Mouse (Mus musculus) forebrain, embryonic 12.5 days (tissue): ENCODE data around the gene Siglecf. TPM values are rescaled to one million over a fixed set of nuclear protein-coding genes. Genes with fewer than 3 reads are reported as not detected.

Experiments
- ATAC-seq: fragments of 200-750 bp; cut with Nextera tagmentation; 2 replicates; pipeline ENCODE4 v1.8.0; 2017; ENCODE audit warnings: moderate TSS enrichment; ENCODE audit not compliant: low FRiP score
- H3K27ac ChIP-seq: fragments of 300-500 bp; sonication (generic); 2 replicates; pipeline ENCODE4 v1.5.1; 2016; ENCODE audit warnings: mild to moderate bottlenecking
- H3K27me3 ChIP-seq: fragments of 300-500 bp; sonication (generic); 2 replicates; pipeline ENCODE4 v1.6.1; 2016; ENCODE audit warnings: mild to moderate bottlenecking
- H3K36me3 ChIP-seq: fragments of 300-500 bp; sonication (generic); replicated peaks from 2 replicates; pipeline ENCODE4 v1.6.1; 2016; ENCODE audit warnings: mild to moderate bottlenecking
- H3K4me1 ChIP-seq: fragments of 300-500 bp; sonication (generic); 2 replicates; pipeline ENCODE4 v1.6.1; 2016
- H3K4me2 ChIP-seq: fragments of 300-500 bp; sonication (generic); 2 replicates; pipeline ENCODE4 v1.6.1; 2016; ENCODE audit warnings: mild to moderate bottlenecking, moderate library complexity
- H3K4me3 ChIP-seq: fragments of 300-500 bp; sonication (generic); replicated peaks from 2 replicates; pipeline ENCODE4 v1.5.1; 2016; ENCODE audit warnings: mild to moderate bottlenecking
- H3K9ac ChIP-seq: fragments of 300-500 bp; sonication (generic); 2 replicates; pipeline ENCODE4 v1.6.1; 2016; ENCODE audit warnings: mild to moderate bottlenecking
- H3K9me3 ChIP-seq: fragments of 300-500 bp; sonication (generic); 2 replicates; pipeline ENCODE4 v1.6.1; 2016
- WGBS: fragments of 180-500 bp; shearing (Covaris S2); methylation state at CpG from one replicate; pipeline ENCODE4 v1.1.7; 2016; 5-methylcytosine and 5-hydroxymethylcytosine counted together
- polyA plus RNA-seq: library from polyadenylated mRNA; unstranded; fragments of >200 nt; fragmentation: Nextera tagmentation; extraction: Ambion mirVana; gene quantifications from 2 replicates; pipeline ENCODE4 v1.2.1, GENCODE M21; 2016

Siglecf gene
- polyA plus RNA-seq, 1 experiment from 2014 or later: 0.33 TPM

DNA sequence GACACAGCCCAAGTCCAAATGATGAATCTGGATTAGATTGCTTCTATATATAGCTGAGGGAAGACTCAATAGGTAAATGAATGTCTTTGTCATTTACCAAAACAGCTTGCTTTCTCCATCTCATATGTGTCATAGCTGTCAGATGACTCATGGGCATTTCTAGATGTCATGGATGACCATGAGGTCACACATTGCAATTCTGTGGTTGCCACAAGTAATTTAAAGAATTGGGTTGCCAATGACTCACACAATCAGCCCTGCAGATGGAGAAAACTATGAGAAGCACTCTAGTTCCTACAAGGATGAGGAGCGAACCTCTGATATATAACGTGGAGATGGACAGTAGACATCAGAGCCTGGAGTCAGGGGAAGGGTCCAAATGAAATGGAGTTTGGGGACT, 48.4 kb downstream of the Siglecf start:
- Histone ChIP-seq H3K4me1 (no peaks in the 10 kb centered on the region), H3K9ac (no peak overlapping the region), H3K4me2 (no peak overlapping the region), H3K4me3 (no peak overlapping the region), H3K9me3 (no peaks in the 10 kb centered on the region), H3K27ac (no peak overlapping the region), H3K36me3 (no peaks in the 10 kb centered on the region), H3K27me3 (no peaks in the 10 kb centered on the region)
- WGBS: 87% methylated on average over 2 of the region's 2 CpGs
- ATAC-seq: no peak

- Histone ChIP-seq H3K4me3 (no peak overlapping the region), H3K36me3 (no peaks in the 10 kb centered on the region), H3K27ac (no peak overlapping the region), H3K4me2 (no peak overlapping the region), H3K9ac (no peak overlapping the region), H3K9me3 (no peaks in the 10 kb centered on the region), H3K27me3 (no peaks in the 10 kb centered on the region), H3K4me1 (no peaks in the 10 kb centered on the region)
- ATAC-seq: no peak
- 54% methylated on average over 2 of the region's 2 CpGs for WGBS
Measured at GRCm38 (mm10) chr7:43402718-43403117, 51.6 kb downstream of the Siglecf start.

DNA sequence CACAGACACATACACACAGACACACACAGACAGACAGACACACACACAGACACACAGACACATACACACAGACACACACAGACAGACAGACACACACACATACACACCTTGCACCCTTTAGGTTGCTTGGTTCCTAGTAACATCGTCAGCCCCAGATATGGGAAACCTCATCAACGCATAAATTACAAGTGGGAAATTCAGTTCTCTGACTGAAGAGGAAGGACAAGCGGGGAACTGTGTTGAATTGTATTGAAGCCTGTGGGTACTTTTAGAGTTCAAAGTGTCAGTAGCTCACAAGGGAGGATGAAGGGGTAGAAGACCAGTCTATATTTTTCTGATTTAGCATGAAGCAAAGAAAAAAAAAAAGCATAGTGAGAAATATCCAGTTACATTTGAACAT, 56.4 kb downstream of the Siglecf start:
- Histone ChIP-seq H3K4me3 (no peak overlapping the region), H3K4me2 (no peak overlapping the region), H3K9me3 (no peaks in the 10 kb centered on the region), H3K27me3 (no peaks in the 10 kb centered on the region), H3K4me1 (no peaks in the 10 kb centered on the region), H3K9ac (no peak overlapping the region), H3K36me3 (no peaks in the 10 kb centered on the region), H3K27ac (no peak overlapping the region)
- no peak for ATAC-seq
- WGBS: 86% methylated on average over 3 of the region's 3 CpGs

GRCm38 (mm10) chr7:43408131-43408553, 57.0 kb downstream of the Siglecf start, which contains the start of gene Siglecg:
Gene Siglecg (plus strand): TSS chr7:43408204.
- WGBS: 80% methylated on average over 4 of the region's 4 CpGs
- H3K9me3 ChIP-seq: no peaks in the 10 kb centered on the region
- H3K9ac ChIP-seq: no peak within 1 kb of the TSS

DNA sequence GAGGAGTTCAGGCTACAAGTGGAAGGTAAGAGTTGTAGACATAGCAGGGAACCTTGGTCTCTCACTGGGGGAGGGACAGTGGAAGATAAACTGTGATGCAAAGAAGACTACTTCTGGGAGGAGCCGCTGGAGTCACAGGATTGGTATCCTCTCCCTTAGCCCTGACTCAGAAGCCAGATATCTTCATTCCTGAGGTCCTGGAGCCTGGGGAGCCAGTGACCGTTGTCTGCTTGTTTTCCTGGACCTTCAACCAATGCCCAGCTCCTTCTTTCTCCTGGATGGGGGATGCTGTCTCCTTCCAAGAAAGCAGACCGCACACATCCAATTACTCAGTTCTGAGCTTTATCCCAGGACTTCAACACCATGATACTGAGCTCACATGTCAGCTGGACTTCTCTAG, 57.9 kb downstream of the Siglecf start:
- no peak for ATAC-seq
- Histone ChIP-seq H3K36me3 (no peaks in the 10 kb centered on the region), H3K4me1 (no peaks in the 10 kb centered on the region), H3K4me2 (no peak overlapping the region), H3K9me3 (no peaks in the 10 kb centered on the region), H3K27ac (no peak overlapping the region), H3K27me3 (no peaks in the 10 kb centered on the region), H3K4me3 (no peak overlapping the region), H3K9ac (no peak overlapping the region)
- 81% methylated on average over 3 of the region's 3 CpGs for WGBS

More at GRCm38 (mm10) chr7:43408131-43408553, 57.0 kb downstream of the Siglecf start, which contains the start of gene Siglecg:
- Histone ChIP-seq H3K4me3 (no peak within 1 kb of the TSS), H3K27ac (no peak within 1 kb of the TSS), H3K4me1 (no peaks in the 10 kb centered on the region), H3K27me3 (no peaks in the 10 kb centered on the region), H3K36me3 (no peaks in the 10 kb centered on the region), H3K4me2 (no peak within 1 kb of the TSS)
- ATAC-seq: no peak

Other genes starting within 250 kb of the Siglecf start
- gene Zfp936, start 237.1 kb upstream of the Siglecf start, polyA plus RNA-seq: not detected in 2 replicates
- 14.8 and 15.4 TPM in 2 replicates for gene Zfp715, start 38.0 kb upstream of the Siglecf start, polyA plus RNA-seq
- not detected in 2 replicates for gene Siglecg, start 56.9 kb downstream of the Siglecf start, polyA plus RNA-seq
- gene Lim2, start 76.3 kb downstream of the Siglecf start, polyA plus RNA-seq: not detected in 2 replicates
- 0.51 TPM in 1 of 2 replicates, not detected in the other for gene Nkg7, start 85.7 kb downstream of the Siglecf start, polyA plus RNA-seq
- gene Cldnd2, start 89.4 kb downstream of the Siglecf start, polyA plus RNA-seq: not detected in 2 replicates
- 151 and 161 TPM in 2 replicates for gene Etfb, start 92.7 kb downstream of the Siglecf start, polyA plus RNA-seq
- 0.47 TPM in 1 of 2 replicates, not detected in the other for gene Gm45233, start 92.8 kb downstream of the Siglecf start, polyA plus RNA-seq
- 3.1 and 5.0 TPM in 2 replicates for gene Vsig10l, start 111.8 kb downstream of the Siglecf start, polyA plus RNA-seq
- 2.5 and 2.8 TPM in 2 replicates for gene Iglon5, start 138.7 kb downstream of the Siglecf start, polyA plus RNA-seq
- gene 4931406B18Rik, start 154.6 kb downstream of the Siglecf start, polyA plus RNA-seq: not detected in 2 replicates
- 0.56 and 0.69 TPM in 2 replicates for gene Cd33, start 193.1 kb downstream of the Siglecf start, polyA plus RNA-seq
- gene Zfp658, start 210.9 kb downstream of the Siglecf start, polyA plus RNA-seq: 7.5 and 7.8 TPM in 2 replicates
- 14.6 and 17.1 TPM in 2 replicates for gene Zfp719, start 228.3 kb downstream of the Siglecf start, polyA plus RNA-seq